Mouse (Mus musculus) common myeloid progenitor, adult 5-6 weeks (primary cell): Measurements from ENCODE around the gene Litaf. TPM values are rescaled to one million over a fixed set of nuclear protein-coding genes. Genes with fewer than 3 reads are reported as not detected.

Source experiments
- ATAC-seq: replicated peaks from 2 replicates; pipeline ENCODE4 v1.8.0; 2016; ENCODE audit warnings: low read depth, mild to moderate bottlenecking, moderate TSS enrichment, inconsistent platforms; ENCODE audit not compliant: poor library complexity, severe bottlenecking
- total RNA-seq: library from RNA; stranded (forward); fragments of 200-1000, 187-1606 nt; gene quantifications from 2 replicates; pipeline ENCODE4 v1.2.3, GENCODE M21; 2017

Gene Litaf
- 18.4 and 22.3 TPM in 2 replicates for total RNA-seq

DNA sequence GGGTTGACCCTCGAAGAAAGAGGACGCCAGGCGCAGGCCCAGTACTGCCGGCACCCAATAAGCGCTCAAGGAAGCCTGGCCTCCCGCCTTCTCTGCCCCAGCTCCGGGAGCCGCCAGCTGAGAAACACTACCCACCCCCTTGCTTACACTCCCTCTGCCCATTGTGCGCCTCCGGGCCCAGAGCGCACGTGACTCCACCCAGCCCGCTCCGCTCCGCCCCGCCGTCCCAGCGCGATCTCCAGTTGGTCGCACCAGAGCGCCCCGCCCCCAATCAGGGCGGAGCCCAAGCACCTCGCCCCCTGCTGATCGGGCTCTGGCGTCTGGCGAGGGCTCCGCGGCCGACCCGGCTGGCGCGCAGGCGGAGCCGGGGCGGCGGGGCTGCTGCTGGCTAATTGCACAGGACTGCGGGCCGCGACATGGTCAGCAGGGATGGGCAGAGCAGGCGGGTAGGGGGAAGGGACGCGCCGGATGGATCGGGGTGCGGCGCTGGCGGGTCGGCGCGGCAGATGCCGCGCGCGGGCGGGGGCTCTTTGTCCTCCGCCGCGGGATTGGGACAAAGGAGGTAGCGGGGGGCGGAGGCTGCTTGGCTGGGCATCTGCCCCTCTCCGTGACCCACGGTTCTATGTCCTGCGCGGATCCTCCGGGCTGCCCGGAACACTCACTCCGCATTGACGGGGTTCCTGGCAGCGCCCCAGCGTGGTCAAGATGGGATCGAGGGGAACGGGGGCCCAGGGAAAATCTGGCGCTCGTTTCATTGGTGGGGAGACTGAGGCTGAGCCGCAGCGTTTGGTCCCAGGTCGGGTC is at the start of gene Litaf:
Gene Litaf (minus strand): TSS at position 129 of the 804 bp plus-strand sequence.
- peak; percentile 90 for ATAC-seq

DNA sequence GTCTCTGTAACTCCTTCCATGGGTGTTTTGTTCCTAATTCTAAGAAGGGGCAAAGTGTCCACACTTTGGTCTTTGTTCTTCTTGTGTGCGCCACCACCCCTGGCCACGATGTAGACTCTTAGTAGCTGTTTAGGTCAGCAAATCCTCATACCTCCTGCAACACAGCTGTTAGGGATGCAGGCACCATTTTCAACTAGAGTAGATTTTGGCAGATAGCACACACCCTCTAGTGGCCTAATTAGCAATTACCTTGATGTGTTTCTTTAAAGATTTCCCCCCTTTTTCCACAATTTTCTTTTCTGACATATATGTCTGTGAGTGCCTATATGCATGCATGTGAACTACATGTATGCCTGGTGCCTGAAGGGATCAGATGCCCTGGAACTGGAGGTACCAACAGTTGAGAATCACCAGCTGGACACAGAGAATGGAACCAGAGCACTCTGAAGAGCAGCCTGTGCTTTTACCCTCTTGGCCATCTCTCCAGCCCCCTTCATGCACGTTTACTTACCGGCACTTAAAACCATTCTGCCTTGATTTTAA is 43.3 kb upstream of the Litaf start:
- peak; percentile 58; the same call in 1 of the 2 replicates for ATAC-seq

DNA sequence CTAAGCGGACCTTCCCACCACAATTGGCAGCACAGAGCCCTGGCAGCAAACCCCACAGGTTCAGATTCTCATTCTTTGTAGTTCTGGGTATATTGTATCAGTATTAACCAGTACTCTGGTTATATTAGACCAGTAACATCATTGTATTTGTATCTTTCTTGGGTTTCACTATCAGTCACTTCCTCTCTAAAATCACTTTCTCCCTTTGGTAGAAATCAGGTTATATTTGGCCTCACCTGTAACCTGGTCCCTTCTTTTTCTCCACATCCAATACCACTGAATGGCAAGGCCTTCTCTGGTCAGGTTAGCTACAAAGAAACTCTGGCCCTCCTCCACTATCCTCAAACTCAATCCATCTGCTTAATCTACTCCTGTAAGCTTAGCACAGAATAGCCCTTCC is 38.9 kb upstream of the Litaf start:
- no peak for ATAC-seq

DNA sequence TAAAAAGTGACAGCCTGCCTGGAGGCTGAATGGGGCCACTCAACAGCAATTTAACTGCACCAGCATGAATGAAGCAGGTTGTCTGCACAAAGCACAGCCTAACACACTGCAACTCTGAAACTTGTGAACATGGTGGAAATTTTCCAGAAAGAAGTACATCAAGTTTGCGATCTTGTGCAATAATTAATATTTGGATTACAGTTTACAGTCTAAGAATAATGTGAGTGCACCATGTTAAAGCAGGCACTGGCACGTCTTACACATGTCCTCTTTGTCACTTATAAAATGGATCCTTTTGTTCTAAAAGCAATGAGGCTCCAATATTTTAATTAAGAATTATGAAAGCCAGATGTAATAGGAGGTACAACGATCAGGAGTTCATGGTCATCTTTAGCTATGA is 31.3 kb upstream of the Litaf start:
- no peak for ATAC-seq

DNA sequence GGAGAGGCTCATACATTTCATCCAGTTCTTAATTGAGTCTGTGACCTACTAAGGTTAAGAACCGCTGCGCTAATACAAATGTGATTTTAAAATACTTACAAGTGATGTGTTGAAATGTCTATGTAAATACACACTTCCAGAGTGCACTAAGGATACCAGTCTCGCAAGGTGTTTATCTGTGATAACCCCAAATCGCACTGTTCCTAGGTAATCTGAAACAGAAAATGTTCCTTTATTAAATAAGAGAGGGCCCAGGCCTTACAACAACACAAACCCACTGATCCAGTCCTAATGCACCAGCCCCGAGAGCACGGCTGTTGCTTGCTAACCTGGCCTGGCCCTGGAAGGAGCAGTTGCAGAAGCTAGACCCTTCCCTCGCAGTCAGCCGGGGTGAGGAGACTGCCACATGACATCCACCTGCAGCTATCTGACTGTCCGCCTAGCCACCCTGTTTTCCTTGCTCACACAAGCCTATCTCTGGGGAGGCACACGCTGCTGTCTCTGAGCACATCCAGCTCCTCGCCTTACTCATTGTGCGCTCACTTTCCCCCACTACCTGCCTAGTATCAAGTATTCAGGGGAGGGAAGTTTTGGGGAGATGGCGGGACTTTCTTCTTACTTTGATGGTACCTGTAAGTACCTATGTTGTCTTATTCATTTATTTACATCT is 27.9 kb upstream of the Litaf start:
- no peak for ATAC-seq

DNA sequence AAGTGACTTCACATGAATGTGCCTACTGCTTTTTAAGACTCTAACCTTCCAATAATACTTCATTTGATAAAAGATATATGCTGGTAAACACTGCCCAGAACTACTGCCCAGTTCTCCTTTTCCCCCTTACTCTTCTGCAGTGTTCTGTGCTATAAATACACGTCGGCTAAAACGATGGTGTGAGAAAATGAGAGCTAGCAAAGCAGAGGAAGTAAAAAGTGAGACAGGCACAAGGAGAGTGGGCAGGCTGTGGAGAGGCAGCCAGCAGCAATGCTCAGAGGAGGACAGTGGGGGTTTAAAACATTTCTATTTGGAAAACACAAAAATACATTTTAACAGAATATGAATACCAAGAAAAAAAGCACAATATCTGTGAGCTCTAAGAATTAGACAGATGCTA is 26.6 kb upstream of the Litaf start:
- ATAC-seq: no peak

DNA sequence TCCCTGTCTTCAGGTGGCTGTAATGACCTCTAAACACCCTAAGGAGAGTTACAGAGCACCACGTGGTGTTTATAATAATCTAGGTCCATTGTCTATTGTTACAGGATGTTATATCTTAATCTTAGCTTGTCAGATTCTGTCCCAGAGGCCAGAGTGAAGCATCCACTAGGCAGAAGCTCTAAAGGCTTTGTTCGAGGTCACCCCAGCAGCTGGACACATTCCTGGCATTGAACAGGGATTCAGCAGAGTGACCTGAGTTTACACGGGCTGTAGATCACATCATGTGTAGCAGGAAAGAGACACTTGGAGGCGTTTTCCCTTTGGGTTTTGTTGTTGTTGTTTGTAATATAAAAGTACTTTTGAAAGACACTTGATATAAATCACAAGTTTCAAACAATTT is 26.1 kb upstream of the Litaf start:
- ATAC-seq: no peak

DNA sequence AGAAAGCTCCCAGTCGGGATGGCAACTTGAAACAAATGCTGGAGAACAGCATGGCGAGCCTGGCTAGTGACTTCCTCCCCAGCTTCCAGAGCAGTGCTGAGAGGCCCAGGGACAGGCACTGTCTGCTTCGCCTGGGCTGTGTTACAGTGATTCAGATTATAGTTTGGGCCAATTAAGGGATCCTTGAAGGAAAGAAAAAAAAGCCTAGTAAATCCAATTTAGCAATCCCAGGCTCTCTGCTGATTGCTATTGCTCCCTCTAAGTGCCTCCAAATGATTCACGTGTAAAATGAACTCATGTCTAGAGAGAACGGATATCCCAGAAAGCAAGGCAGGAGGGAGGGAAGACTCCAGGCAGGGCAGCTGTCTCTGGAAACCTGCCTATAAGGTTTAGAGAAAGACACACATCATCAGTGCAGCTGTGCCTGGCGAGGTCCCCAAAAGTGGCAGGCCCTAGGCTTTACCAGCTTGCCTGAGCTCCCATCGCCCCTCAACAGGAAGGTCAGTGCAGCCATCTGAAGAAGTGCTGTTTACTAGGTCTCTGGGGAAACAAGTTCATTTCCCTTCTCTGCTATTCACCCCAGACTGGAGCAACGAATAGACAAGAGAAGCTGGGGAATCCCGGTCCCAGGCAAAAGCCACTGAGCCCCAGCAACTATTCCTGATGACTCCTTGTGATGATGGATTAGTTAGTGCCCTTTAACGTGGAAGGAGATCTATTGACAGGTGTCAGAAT is 25.0 kb upstream of the Litaf start:
- no peak for ATAC-seq

DNA sequence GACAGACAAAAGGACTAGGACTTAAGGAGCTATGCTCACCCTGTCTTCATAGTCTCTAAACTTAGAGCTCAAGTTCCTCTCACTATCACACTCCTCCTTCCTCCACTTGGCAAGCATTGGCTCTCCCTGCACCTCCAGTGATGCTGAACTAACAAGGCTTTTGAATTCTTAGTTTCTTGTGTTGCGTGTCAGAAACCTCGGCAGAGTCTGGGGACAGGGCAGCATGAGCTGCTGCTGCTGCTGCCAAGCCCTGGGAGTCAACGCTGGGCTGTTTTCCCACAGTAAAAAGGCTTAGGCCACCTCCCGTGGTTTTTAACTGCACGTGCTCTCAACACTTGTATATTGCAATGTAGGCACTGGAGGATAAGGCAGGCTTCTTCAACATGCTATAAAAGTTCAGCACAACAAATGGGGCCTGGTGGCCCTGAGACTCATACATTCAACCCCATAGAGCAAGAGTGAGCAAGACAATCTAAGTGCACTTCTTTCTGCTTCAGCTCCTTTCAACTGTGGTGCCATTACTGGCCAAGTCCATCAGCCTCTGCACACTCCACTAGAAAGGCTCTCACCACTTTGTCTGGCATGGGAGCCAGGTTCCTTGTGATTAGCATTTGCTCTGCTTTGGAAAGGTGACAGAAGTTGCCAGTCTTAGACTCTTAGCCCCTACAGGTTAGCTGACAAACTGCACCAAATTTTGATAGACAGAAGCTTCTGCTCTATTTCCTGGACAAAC is 21.1 kb upstream of the Litaf start:
- no peak for ATAC-seq

DNA sequence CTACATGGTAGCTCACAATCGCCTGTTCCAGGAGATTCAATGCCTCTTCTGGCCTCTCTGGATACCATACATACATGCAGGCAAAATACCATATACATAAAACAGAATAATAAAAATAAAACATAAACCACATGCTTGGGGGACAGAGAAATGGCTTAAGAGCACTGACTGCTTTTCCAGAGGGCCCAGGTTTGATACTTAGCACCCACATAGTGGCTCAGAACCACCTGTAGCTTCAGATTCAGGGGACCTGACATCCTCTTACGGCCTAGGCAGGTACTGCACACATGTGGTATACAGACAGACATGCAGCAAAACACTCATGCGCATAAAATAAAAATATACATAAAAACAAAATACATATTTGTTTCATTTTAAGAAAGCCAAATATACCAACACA is 20.3 kb upstream of the Litaf start:
- no peak for ATAC-seq

DNA sequence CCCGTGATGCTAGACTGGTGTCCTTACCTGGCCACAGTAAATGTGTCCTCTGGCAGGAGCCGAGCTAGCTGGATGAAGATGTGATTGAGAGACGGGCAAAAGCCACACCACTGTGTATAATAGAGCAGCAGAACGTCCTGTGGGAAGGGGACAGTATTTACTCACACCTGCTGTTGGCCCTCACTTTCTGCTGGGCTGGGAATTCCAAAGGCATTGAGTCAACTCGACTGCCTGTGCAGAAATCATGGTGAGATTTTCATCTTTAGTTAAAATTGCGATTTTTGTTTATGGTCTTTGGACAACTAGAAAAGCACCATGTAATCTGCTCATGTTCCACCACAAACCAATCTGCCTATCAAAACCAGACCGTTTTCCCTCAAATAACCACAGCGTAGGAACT is 18.2 kb upstream of the Litaf start:
- ATAC-seq: no peak

DNA sequence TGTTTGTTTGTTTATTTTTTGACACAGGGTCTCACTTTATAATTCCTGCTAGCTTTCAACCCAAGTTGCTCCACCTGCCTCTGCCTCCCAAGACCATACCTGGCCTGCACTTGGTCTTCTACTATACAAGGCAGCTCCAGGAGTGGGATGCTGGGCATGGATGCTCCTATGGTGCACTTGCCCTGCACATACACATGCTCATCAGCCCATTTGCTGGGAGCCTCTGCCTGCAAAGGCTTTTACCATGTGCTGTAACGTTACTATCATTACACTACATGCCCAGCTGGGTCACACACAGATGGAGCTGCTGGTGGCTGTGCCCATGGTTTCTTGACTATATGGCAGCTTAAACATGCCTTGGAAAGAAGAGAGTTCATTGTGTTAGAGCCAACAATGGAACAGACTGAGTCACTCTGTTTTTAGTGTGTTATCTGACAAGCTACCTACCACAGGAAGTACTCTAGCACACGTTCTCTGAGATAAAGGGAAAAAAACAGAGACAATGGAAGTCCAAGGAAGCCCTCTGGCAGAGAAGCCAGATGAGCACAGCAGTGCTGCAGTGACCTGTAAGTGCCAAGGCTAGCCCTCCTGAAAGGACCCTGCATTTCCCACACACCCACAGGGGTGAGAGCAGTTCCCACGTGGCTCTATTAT is 12.4 kb upstream of the Litaf start:
- ATAC-seq: peak; percentile 87

DNA sequence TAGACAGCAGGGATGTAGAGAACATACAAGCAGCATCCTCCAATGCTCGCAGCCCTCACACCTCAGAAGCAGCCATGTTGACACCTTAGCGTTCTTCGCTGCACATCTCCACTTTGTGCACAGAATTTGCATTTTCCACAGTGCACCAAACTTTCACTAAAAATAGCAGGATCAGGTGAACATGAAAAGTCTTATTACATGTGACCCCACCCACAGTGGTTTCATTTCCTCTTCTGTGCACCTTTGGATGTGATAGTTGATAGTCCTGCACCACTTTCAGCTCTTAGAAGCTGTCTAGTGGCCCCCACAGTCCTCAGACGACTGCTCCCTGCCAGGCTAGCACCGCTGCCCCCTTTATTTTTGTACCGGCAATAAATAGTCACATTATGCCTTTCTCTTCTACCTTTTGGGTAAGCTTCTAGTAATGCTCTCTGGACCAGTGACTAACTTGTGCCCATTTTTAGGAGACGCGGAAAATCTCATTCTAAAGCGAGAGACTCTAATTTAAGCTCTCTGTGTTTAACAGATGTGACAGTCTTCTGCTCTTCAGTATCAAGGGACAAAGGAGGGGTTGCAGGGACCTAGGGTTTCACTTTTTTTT is 11.7 kb upstream of the Litaf start:
- no peak for ATAC-seq

DNA sequence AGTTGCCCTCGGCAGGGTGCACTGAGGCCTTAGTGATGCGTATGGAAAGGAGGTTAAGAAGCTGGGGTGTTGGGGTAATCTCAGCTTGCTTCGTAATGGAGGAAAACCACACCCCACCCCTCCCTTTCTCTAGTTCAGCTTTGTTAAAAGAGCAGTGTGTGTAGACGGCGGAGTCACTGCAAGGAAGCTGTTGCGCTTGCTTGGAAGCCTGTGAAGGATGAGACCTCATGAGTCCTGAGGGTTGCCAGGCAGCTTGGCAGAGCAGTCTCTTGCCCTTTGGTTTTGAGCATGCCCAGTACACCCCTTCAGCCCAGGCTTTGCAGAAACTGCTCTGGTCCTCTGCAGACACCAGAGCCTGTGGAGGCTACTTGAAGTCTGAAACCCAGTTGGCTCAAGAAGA is 7.1 kb upstream of the Litaf start:
- ATAC-seq: no peak

DNA sequence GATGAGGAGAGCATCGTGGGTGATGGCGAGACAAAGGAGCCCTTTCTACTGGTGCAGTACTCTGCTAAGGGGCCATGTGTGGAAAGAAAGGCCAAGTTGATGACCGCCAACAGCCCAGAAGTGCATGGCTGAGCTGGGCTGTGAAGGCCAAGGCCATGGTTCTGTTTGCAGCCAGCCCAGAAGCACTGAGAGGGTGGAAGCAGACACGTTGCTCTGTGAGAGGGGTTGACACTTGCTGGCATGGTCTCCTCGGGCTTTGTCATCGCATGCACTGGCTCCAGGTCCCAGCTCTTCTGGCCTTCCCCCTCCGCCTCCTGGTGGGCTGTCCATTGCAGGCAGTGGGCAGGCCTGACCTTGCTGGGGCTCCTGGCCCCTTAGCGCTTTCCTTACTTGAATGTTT is 6.5 kb upstream of the Litaf start:
- no peak for ATAC-seq

DNA sequence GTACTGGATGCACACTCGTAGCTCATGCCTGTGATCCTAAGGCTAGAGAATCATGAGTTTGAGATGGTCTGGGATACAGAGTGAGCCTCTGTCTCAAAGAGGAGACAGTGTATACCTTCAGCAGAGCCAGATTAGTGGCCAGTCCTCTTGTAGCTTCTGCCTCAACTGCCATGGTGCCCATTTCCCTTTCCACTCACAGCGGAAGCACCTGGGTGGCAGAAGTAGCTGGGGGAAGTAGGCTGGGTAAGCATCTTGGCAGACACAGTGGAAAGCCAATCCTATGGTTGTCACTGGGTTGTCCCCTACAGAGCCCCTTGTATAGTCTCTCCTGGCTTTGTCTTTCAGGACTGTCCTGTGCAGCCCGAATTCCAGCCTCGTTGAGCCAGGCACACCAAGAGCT is 5.9 kb upstream of the Litaf start:
- peak; percentile 35 for ATAC-seq

DNA sequence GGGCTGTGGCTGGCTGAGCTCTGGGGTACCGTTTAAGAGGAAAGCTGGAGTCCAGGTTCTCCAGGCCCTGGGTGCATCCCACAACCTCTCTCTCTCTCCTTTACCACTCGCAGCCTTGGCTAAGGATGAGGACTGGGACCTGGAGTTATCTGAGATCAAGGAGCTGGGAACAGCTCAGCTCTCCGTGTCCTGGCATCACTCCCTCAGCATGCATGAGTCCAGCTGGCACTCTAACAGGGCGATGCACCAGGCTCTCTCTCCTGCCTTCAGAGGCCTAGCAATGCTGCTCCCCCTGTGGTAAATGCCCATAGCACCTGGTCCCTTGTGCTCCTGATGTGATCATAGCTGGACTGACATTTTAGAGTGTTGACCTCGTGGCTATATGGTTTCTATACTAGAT is 5.2 kb upstream of the Litaf start:
- no peak for ATAC-seq

DNA sequence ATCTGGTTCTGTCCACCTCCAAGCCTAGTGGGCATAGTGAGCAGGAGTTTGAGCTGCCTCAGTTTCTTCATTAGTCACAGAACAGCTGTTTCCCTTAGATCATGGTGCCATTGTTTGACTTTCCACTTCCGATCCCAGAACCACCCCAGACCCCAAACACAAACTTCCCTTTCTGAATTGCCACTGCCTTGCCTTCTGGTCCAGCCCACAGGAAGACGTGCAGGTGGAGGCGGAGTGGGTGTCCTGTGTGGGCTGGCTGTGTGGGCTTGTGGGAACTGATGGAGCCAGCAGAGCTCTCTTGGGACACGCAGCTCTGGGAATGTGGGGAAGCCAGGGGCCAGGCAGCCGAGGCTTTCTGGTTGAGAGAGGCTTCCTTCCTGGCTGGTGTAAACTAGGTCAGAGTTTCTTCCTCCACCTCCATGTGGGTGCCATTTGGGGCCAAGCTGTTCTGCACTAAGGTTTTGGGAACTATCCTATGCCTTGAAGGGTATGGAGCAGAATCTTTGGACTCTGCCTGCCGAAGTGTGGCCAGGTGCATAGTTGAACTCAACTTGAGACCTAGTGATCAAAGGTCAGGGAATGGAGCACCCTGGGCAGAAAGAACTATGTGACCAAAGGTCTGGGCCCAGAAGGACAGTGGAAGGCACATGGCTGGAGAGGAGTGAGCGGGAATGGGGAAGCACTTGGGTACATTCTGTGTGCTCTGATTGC is 3.9 kb upstream of the Litaf start:
- peak; percentile 42 for ATAC-seq

DNA sequence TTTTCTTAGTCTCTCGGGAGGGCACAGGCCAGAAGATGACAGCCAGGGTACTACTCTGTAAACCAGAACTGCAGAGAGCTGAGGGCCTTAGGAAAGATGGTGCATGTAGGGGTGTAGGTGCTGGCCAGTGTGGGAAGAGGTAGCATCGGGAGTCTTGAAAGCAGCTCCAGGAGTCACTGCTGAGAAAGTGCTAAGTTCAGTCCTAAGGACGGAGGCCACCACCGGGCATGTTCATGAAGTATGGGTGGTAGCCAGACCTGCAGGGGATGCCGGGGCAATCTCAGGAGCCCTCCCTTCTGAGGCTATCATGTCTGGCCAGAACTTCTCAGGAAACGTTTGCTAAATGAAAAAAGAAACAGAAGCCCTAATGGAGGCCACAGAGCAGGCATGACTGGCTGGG is 3.3 kb upstream of the Litaf start:
- ATAC-seq: no peak
